Mouse (Mus musculus): ENCODE measurements at regions not wholly inside any gene's neighbourhood (a gene's known extent, or its start where the extent isn't known, plus 50 kb on each side); places are given as distances from the start of the nearest gene placed in this dataset.
"Not testable (repeated sequence)": the region's sequence is repeated elsewhere in the genome, so short reads cannot be mapped to it uniquely, and the experiment has no call there.

DNA sequence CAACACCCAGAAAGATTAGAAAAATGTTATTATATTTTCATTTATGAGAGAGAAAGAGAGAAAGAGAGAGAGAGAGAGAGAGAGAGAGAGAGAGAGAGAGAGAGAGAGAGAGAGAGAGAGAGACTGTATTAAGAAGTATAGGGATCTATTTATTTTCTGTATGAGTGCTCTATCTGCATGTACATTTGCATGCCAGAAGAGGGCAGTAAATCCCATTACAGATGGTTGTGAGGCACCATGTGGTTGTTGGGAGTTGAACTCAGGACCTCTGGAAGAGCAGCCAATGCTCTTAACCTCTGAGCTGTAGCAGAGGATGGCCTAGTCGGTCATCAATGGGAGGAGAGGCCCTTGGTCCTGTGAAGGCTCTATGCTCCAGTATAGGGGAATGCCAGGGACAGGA is 91.1 kb downstream of the Mrpl39 start:
- TF ChIP-seq CTCF (IDR thresholded peaks at IDR 0.05; ENCODE audit: low read depth); EP300 (optimal IDR thresholded peaks at IDR 0.05): not testable (repeated sequence)

All from stomach, postnatal 0 days (tissue).